In the genomic region with DNA sequence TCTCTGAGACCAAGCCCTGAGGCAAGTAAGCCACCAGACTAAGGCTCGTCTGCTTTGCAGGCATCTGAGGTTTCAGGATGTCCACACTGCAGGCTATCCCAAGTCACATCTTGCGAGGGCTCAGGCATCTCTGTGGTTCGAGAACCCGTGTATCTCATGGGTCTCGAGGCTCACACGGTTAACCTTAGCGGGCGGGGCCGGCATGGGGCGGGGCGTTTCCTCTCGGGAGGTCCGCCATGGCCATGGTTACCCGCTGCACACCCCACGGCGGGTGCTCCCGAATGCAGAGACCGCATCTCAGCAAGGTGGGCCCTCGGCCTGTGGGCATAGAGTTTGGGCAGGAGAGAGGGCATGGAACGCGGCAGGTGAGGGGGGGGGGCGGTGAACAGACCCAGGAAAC, we compare ENCODE assay signal across 8 mouse cellular contexts. TPM values are rescaled to one million over a fixed set of nuclear protein-coding genes. Genes with fewer than 3 reads are reported as not detected.
DNase-seq lines count a peak whose midpoint lies in the region; TF ChIP-seq lines count a peak whose summit lies in the region.

A gene (plus strand): TSS at position 215 of the 400 bp plus-strand sequence.

- TF ChIP-seq POLR2A in cerebellum, adult 2 months (IDR thresholded peaks at IDR 0.05; ENCODE audit: borderline replicate concordance, insufficient read depth, low read length): no peak

- peaks cover 2% of the 10 kb centered on the region; the same call in 1 of the 2 replicates for H3K4me1 ChIP-seq in cerebellum, adult 2 months (ENCODE audit: control insufficient read depth, insufficient read depth, low read length)

- peak within 1 kb of the TSS; percentile 59 for H3K4me3 ChIP-seq in cerebellum, adult 2 months (replicated peaks; ENCODE audit: insufficient read depth, low read depth, low read length)
- H3K4me3 ChIP-seq in macrophage (ENCODE audit: inconsistent target): peak within 1 kb of the TSS; percentile 54

- no peaks in the 10 kb centered on the region for H3K79me2 ChIP-seq in macrophage (ENCODE audit: inconsistent target)

- no peaks in the 10 kb centered on the region for H3K27me3 ChIP-seq in cerebellum, adult 2 months (ENCODE audit: control insufficient read depth, insufficient read depth, low read length)

- no peak within 1 kb of the TSS for H3K27ac ChIP-seq in cerebellum, adult 2 months (ENCODE audit: insufficient read depth, low read length)
- no peak within 1 kb of the TSS for H3K27ac ChIP-seq in macrophage

- no peaks in the 10 kb centered on the region for H3K36me3 ChIP-seq in macrophage (ENCODE audit: inconsistent target)

- DNase-seq in cerebellum, adult 2 months: peak; percentile 29 to 32
- DNase-seq in cerebellum, postnatal 4 days (ENCODE audit: low spot score in 2 of 2): no peak
- DNase-seq in B cell, adult 2 months: peak; percentile 66 to 69
- peak; percentile 35 for DNase-seq in c-Kit-positive CD71-positive TER-119-negative erythroid progenitor cells, embryonic 14.5 days (ENCODE audit: low read depth)
- DNase-seq in heart, postnatal 4 days: peak; percentile 42
- DNase-seq in left cerebral cortex, postnatal 10 days (ENCODE audit: extremely low spot score in 1 of 2, low spot score in 2 of 2): peak; percentile 46 to 75
- peak; percentile 36 to 52 for DNase-seq in spleen, postnatal 36 days (ENCODE audit: low spot score in 2 of 2)

- WGBS in cerebellum, adult 2 months: 3% methylated on average over 22 of the region's 22 CpGs
- WGBS in macrophage (ENCODE audit: missing documents): 4% methylated on average over 22 of the region's 22 CpGs

- intact Hi-C loops in left cerebral cortex, postnatal 10 days (cut with DNase I): no loop called here

- TF ChIP-seq CTCF in cerebellum, adult 2 months (IDR thresholded peaks at IDR 0.05; ENCODE audit: borderline replicate concordance, insufficient read depth, low read depth, low read length): no peak

RNA-seq across cellular contexts. Expression of the gene that starts here (rescaled TPM):
- 21.1 and 23.0 TPM in 2 replicates for polyA plus RNA-seq in cerebellum, adult 2 months (2012; rRNA removed)
- total RNA-seq in heart, postnatal 4 days (2021): 1 to 10 TPM; 2.0 to 2.1 TPM
- total RNA-seq in left cerebral cortex, postnatal 10 days (2021): 10 to 100 TPM; 72.4 to 73.3 TPM
- 10 to 100 TPM in 9 of 26 experiments, 1 to 10 TPM in 7, under 1 TPM in 8, not detected in 2; 0.45 to 22.3 (median 5.9) TPM for total RNA-seq in macrophage (2018; cell fraction: chromatin; rRNA removed)
- total RNA-seq in macrophage (2018; cell fraction: cytosol; rRNA removed): under 1 TPM in 12 of 26 experiments, not detected in 14; 0.05 to 0.93 (median 0.26) TPM
- 10 to 100 TPM in 8 of 26 experiments, 1 to 10 TPM in 7, under 1 TPM in 9, not detected in 2; 0.24 to 24.9 (median 5.2) TPM for total RNA-seq in macrophage (2018; cell fraction: nucleus; rRNA removed)
- 0.07 to 1.2 TPM (median 0.88 TPM) in 3 replicates for polyA plus RNA-seq in macrophage (2018)

Comparison
In these comparisons a context has a peak if more than half of its experiments do, and no peak if none do; other contexts are left out.
1. RNA of the gene that starts here (total RNA-seq): 72.4 to 73.3 TPM in left cerebral cortex, postnatal 10 days; 2.0 to 2.1 TPM in heart, postnatal 4 days; every median in the first group is over 10 times any median in the second.
2. RNA of the gene that starts here (polyA plus RNA-seq): 21.1 to 23.0 TPM in cerebellum, adult 2 months; 0.07 to 1.2 TPM in macrophage; every median in the first group is over 10 times any median in the second.
3. DNase-seq: peak in cerebellum, adult 2 months (2 of 2), B cell, adult 2 months (2 of 2), c-Kit-positive CD71-positive TER-119-negative erythroid progenitor cells, embryonic 14.5 days (single experiment), heart, postnatal 4 days (single experiment), left cerebral cortex, postnatal 10 days (2 of 2) and spleen, postnatal 36 days (2 of 2); none in cerebellum, postnatal 4 days (0 of 2).